Mouse (Mus musculus) neural tube, embryonic 13.5 days (tissue): ENCODE results near the gene Rpusd3. TPM values are rescaled to one million over a fixed set of nuclear protein-coding genes. Genes with fewer than 3 reads are reported as not detected.

Experiments used
- ATAC-seq: fragments of 200-750 bp; cut with Nextera tagmentation; 2 replicates; pipeline ENCODE4 v1.8.0; 2017; ENCODE audit warnings: low read depth, mild to moderate bottlenecking, moderate TSS enrichment, moderate library complexity
- H3K27ac ChIP-seq: fragments of 300-500 bp; sonication (generic); replicated peaks from 2 replicates; pipeline ENCODE4 v1.5.1; 2015; ENCODE audit warnings: moderate library complexity, mild to moderate bottlenecking, inconsistent platforms
- H3K27me3 ChIP-seq: fragments of 300-500 bp; sonication (generic); 2 replicates; pipeline ENCODE4 v1.6.1; 2015; ENCODE audit warnings: mild to moderate bottlenecking, inconsistent platforms
- H3K36me3 ChIP-seq: fragments of 300-500 bp; sonication (generic); 2 replicates; pipeline ENCODE4 v1.6.1; 2015; ENCODE audit warnings: mild to moderate bottlenecking, inconsistent platforms
- H3K4me1 ChIP-seq: fragments of 300-500 bp; sonication (generic); replicated peaks from 2 replicates; pipeline ENCODE4 v1.6.1; 2015; ENCODE audit warnings: inconsistent platforms
- H3K4me2 ChIP-seq: fragments of 300-500 bp; sonication (generic); 2 replicates; pipeline ENCODE4 v1.6.1; 2015; ENCODE audit warnings: inconsistent platforms, mild to moderate bottlenecking, moderate library complexity
- H3K4me3 ChIP-seq: fragments of 300-500 bp; sonication (generic); 2 replicates; pipeline ENCODE4 v1.5.1; 2015; ENCODE audit warnings: mild to moderate bottlenecking, inconsistent platforms
- H3K9ac ChIP-seq: fragments of 300-500 bp; sonication (generic); 2 replicates; pipeline ENCODE4 v1.6.1; 2015; ENCODE audit warnings: moderate library complexity, mild to moderate bottlenecking, inconsistent platforms
- H3K9me3 ChIP-seq: fragments of 300-500 bp; sonication (generic); 2 replicates; pipeline ENCODE4 v1.6.1; 2016; ENCODE audit warnings: inconsistent platforms
- WGBS: fragments of 180-500 bp; shearing (Covaris S2); methylation state at CpG from one replicate; pipeline ENCODE4 v1.1.7; 2015; 5-methylcytosine and 5-hydroxymethylcytosine counted together
- polyA plus RNA-seq: library from polyadenylated mRNA; unstranded; fragments of >200 nt; fragmentation: Nextera tagmentation; extraction: Ambion mirVana; gene quantifications from 2 replicates; pipeline ENCODE4 v1.2.1, GENCODE M21; 2015

The Rpusd3 gene
- polyA plus RNA-seq, 1 experiment from 2014 or later, result 19.7 TPM

DNA sequence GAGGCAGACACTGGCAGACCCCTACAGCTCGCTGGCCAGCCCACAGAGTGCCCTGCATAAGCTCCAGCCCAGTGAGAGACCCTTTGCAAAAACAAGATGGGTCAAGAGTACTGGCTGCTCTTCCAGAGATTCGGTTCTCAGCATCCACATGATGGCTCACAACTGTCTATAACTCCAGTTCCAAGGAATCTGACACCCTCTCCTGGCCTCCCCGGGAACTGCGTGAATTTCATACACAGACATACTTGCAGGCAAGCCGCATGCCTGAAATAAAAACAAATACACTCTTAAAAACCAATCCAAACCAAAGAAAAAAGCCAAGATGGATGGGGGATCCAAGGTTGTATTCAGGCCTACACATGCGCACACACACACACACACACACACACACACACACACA, 23.6 kb downstream of the Rpusd3 start:
- WGBS, result 93% methylated on average over 6 of the region's 6 CpGs
- no peaks in the 10 kb centered on the region for H3K9me3 ChIP-seq
- no peak for ATAC-seq
- peaks cover 25% of the 10 kb centered on the region for H3K4me1 ChIP-seq
- H3K4me3 ChIP-seq, result no peak overlapping the region
- H3K9ac ChIP-seq, result no peak overlapping the region
- H3K27me3 ChIP-seq, result no peaks in the 10 kb centered on the region
- H3K4me2 ChIP-seq, result no peak overlapping the region
- H3K36me3 ChIP-seq, result peaks cover 31% of the 10 kb centered on the region
- H3K27ac ChIP-seq, result no peak overlapping the region

- H3K4me1 ChIP-seq, result peaks cover 25% of the 10 kb centered on the region
- H3K4me2 ChIP-seq, result no peak overlapping the region
- H3K4me3 ChIP-seq, result no peak overlapping the region
- ATAC-seq, result no peak
- no peaks in the 10 kb centered on the region for H3K27me3 ChIP-seq
- H3K27ac ChIP-seq, result no peak overlapping the region
- H3K36me3 ChIP-seq, result peaks cover 38% of the 10 kb centered on the region
- 95% methylated on average over 11 of the region's 11 CpGs for WGBS
- no peak overlapping the region for H3K9ac ChIP-seq
- H3K9me3 ChIP-seq, result no peaks in the 10 kb centered on the region
Observed at GRCm38 (mm10) chr6:113394811-113395210, 24.3 kb downstream of the Rpusd3 start.

DNA sequence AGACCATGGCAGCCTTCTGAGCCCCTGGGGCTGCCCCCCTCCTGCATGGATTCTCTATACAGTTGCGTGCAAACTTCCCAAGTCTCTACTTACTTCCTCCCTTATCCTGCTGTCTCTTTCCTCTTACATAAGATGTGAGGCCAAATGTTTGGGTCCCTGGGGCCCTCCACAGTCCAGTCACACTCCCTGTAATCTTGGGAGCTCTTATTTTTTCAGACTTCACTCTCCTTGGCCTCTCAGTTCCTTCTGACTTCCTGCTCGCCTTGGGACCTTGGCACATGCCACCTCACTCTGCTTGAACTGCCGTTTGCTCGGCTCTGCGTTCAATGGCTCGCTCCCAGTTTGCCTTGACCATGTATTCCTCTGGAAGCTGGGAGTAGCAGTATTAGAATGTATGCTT, 25.2 kb downstream of the Rpusd3 start:
- H3K27ac ChIP-seq, result no peak overlapping the region
- WGBS, result 88% methylated on average over 6 of the region's 6 CpGs
- ATAC-seq, result no peak

GRCm38 (mm10) chr6:113392387-113393071, 26.6 kb downstream of the Rpusd3 start:
- Histone ChIP-seq H3K9me3 (no peaks in the 10 kb centered on the region), H3K4me2 (peak overlapping the region; percentile 84), H3K4me1 (peaks cover 25% of the 10 kb centered on the region), H3K9ac (peak overlapping the region; percentile 75), H3K36me3 (peaks cover 51% of the 10 kb centered on the region), H3K27me3 (no peaks in the 10 kb centered on the region), H3K4me3 (peak overlapping the region; percentile 44), H3K27ac (peak overlapping the region; percentile 81)
- 1% methylated on average over 51 of the region's 51 CpGs for WGBS
- ATAC-seq, result peak; percentile 93

More for the DNA sequence above, 25.2 kb downstream of the Rpusd3 start:
- H3K9ac ChIP-seq, result no peak overlapping the region
- H3K4me2 ChIP-seq, result no peak overlapping the region
- H3K36me3 ChIP-seq, result peaks cover 47% of the 10 kb centered on the region
- H3K27me3 ChIP-seq, result no peaks in the 10 kb centered on the region
- no peaks in the 10 kb centered on the region for H3K9me3 ChIP-seq
- peaks cover 25% of the 10 kb centered on the region for H3K4me1 ChIP-seq
- H3K4me3 ChIP-seq, result no peak overlapping the region

GRCm38 (mm10) chr6:113392015-113392386, 27.1 kb downstream of the Rpusd3 start:
- Histone ChIP-seq H3K27ac (peak overlapping the region; percentile 81), H3K9me3 (no peaks in the 10 kb centered on the region), H3K36me3 (peaks cover 56% of the 10 kb centered on the region), H3K27me3 (no peaks in the 10 kb centered on the region), H3K4me2 (peak overlapping the region; percentile 84), H3K4me1 (peaks cover 25% of the 10 kb centered on the region), H3K4me3 (peak overlapping the region; percentile 44), H3K9ac (peak overlapping the region; percentile 75)
- 22% methylated on average over 10 of the region's 10 CpGs for WGBS
- ATAC-seq, result peak; percentile 17; the same call in 1 of the 2 replicates

DNA sequence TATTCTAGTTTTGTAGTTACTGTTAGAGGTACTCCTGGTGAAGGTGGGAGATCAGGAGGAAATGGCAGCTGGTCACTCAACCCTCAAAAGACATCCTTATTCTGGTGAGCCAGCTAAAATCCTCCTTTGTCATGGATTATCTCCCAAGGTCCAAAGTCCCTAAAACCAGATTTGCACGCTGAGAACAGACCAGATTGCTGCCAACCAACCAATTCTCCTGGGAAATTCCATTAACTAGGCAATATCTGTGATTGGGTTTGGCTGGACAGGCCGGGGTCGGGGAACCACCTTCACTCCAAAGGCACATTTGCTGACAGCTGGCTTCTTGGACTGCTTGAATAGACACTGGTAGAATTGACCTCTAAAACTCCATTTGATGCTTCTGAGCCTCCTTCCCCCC, 28.4 kb downstream of the Rpusd3 start:
- H3K9ac ChIP-seq, result no peak overlapping the region
- H3K27me3 ChIP-seq, result no peaks in the 10 kb centered on the region
- H3K27ac ChIP-seq, result no peak overlapping the region
- H3K36me3 ChIP-seq, result peaks cover 66% of the 10 kb centered on the region
- no peaks in the 10 kb centered on the region for H3K9me3 ChIP-seq
- ATAC-seq, result no peak
- H3K4me1 ChIP-seq, result peaks cover 25% of the 10 kb centered on the region
- H3K4me3 ChIP-seq, result no peak overlapping the region
- WGBS, result 80% methylated on average over 3 of the region's 3 CpGs
- H3K4me2 ChIP-seq, result no peak overlapping the region

- no peak for ATAC-seq
- Histone ChIP-seq H3K4me1 (peaks cover 25% of the 10 kb centered on the region), H3K9ac (no peak within 1 kb of the TSS), H3K36me3 (peaks cover 72% of the 10 kb centered on the region), H3K27me3 (no peaks in the 10 kb centered on the region), H3K27ac (no peak within 1 kb of the TSS), H3K4me3 (no peak within 1 kb of the TSS), H3K4me2 (no peak within 1 kb of the TSS), H3K9me3 (no peaks in the 10 kb centered on the region)
- 74% methylated on average over 8 of the region's 8 CpGs for WGBS
Observed at GRCm38 (mm10) chr6:113388960-113389359, 30.2 kb downstream of the Rpusd3 start, which contains the start of gene Ttll3. TSS of gene Ttll3 (plus strand) at chr6:113389260.

DNA sequence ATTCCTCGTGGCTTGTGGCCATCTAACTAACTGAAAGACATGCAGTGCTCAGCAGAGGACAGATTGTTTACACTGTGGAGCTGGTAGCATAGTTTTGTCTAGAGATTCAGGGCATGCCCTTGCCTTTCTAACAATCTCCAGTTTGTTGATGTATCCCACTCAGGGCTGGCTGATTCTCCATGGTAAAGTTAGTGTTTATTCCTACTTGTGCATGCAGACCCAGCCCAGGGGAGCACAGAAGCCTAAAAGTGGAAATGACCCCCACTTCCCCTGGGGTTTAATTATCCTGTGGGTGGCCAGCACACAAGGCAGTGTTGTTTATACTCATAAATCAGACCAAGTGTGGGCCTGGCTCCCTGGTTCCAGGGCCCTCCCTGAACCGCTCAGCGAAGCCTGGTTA, 33.1 kb downstream of the Rpusd3 start:
- H3K4me3 ChIP-seq, result no peak overlapping the region
- peak overlapping the region; percentile 71; the same call in 1 of the 2 replicates for H3K27ac ChIP-seq
- peaks cover 97% of the 10 kb centered on the region for H3K36me3 ChIP-seq
- ATAC-seq, result peak; percentile 60; the same call in 1 of the 2 replicates
- WGBS, result 65% methylated on average over 3 of the region's 3 CpGs
- no peak overlapping the region for H3K4me2 ChIP-seq
- no peak overlapping the region for H3K9ac ChIP-seq
- H3K4me1 ChIP-seq, result no peaks in the 10 kb centered on the region
- no peaks in the 10 kb centered on the region for H3K9me3 ChIP-seq
- H3K27me3 ChIP-seq, result no peaks in the 10 kb centered on the region

- Histone ChIP-seq H3K4me2 (no peak overlapping the region), H3K27ac (peak overlapping the region; percentile 71), H3K4me3 (no peak overlapping the region), H3K4me1 (no peaks in the 10 kb centered on the region), H3K36me3 (peaks cover 97% of the 10 kb centered on the region), H3K27me3 (no peaks in the 10 kb centered on the region), H3K9me3 (no peaks in the 10 kb centered on the region), H3K9ac (no peak overlapping the region)
- 0 out of 2 replicates have a peak, but pooled peaks have one; percentile 38 for ATAC-seq
- 86% methylated on average over 11 of the region's 11 CpGs for WGBS
Observed at GRCm38 (mm10) chr6:113385160-113385714, 33.9 kb downstream of the Rpusd3 start.

- no peak overlapping the region for H3K4me2 ChIP-seq
- H3K27me3 ChIP-seq, result no peaks in the 10 kb centered on the region
- peaks cover 91% of the 10 kb centered on the region for H3K36me3 ChIP-seq
- peak; percentile 47 for ATAC-seq
- WGBS, result 87% methylated on average over 8 of the region's 8 CpGs
- no peaks in the 10 kb centered on the region for H3K9me3 ChIP-seq
- H3K4me1 ChIP-seq, result peaks cover 5% of the 10 kb centered on the region
- no peak overlapping the region for H3K4me3 ChIP-seq
- H3K9ac ChIP-seq, result no peak overlapping the region
- peak overlapping the region; percentile 46; the same call in 1 of the 2 replicates for H3K27ac ChIP-seq
Observed at GRCm38 (mm10) chr6:113384351-113384927, 34.7 kb downstream of the Rpusd3 start.

DNA sequence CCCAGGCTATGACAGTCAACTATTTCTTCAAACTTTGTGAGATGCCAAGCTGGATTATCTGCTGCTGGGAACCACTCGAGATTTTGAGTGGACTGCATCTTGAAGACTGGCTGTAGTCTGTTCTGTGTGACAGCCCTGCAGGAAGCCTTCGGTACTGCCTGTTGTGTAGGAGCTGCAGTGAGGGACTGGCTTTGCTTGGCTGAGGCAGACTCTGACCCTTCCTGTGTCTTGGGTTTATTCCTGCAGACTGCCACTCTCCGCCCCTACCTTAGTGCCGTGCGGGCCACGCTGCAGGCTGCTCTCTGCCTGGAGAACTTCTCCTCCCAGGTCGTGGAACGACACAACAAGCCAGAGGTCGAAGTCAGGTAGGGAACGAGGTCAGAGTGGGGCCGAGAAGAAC, 38.7 kb downstream of the Rpusd3 start:
- H3K9ac ChIP-seq, result no peak overlapping the region
- H3K27me3 ChIP-seq, result no peaks in the 10 kb centered on the region
- H3K36me3 ChIP-seq, result peaks cover 60% of the 10 kb centered on the region
- peaks cover 27% of the 10 kb centered on the region for H3K4me1 ChIP-seq
- H3K4me3 ChIP-seq, result no peak overlapping the region
- no peak overlapping the region for H3K27ac ChIP-seq
- H3K9me3 ChIP-seq, result no peaks in the 10 kb centered on the region
- ATAC-seq, result no peak
- 95% methylated on average over 11 of the region's 11 CpGs for WGBS
- H3K4me2 ChIP-seq, result no peak overlapping the region

DNA sequence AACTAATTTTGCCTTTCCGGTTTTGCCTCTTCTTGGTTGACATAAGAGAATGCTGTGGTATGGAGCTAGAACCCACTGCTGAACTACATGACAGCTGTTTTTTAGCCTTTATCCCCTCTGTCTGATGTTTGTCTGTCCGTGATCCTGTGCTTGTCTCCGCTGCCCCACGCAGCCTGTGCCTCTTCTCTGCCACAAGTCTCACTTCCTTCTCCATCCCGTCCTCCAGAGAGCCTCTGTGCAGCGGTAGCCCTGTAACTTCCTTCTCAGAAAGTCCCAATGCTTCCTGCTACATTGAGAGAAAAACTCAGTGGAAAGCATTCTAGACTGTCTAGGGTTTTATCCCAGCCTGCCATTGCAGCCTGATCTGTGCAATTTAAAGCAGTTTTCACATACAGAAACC, 39.9 kb downstream of the Rpusd3 start:
- no peak overlapping the region for H3K27ac ChIP-seq
- H3K27me3 ChIP-seq, result no peaks in the 10 kb centered on the region
- H3K4me3 ChIP-seq, result peak overlapping the region; percentile 81
- no peaks in the 10 kb centered on the region for H3K9me3 ChIP-seq
- H3K4me2 ChIP-seq, result peak overlapping the region; percentile 89
- H3K36me3 ChIP-seq, result peaks cover 60% of the 10 kb centered on the region
- peak overlapping the region; percentile 92; the same call in 1 of the 2 replicates for H3K9ac ChIP-seq
- no peak for ATAC-seq
- peaks cover 27% of the 10 kb centered on the region for H3K4me1 ChIP-seq
- WGBS, result 81% methylated on average over 6 of the region's 6 CpGs
